Mouse (Mus musculus) layer of hippocampus, postnatal 14 days (tissue): ENCODE data around the gene Dapk1. TPM values are rescaled to one million over a fixed set of nuclear protein-coding genes. Genes with fewer than 3 reads are reported as not detected.

Experiments
- DNase-seq, 2 experiments: peaks; one replicate each; pipeline ENCODE4 v3.0.0; 2021 to 2022; ENCODE audit warnings: low spot score in 2 of 2, mixed read lengths in 1 of 2
- total RNA-seq, 2 experiments: library from RNA; stranded (reverse); gene quantifications; 2 replicates each; pipeline ENCODE4 v1.2.3; 2021

The Dapk1 gene
- total RNA-seq, 2 experiments from 2014 or later: 87.4 to 91.0 TPM

GRCm38 (mm10) chr13:60687891-60688290 is 86.1 kb downstream of the Dapk1 start:
- no peak for DNase-seq

GRCm38 (mm10) chr13:60690921-60691320 is 89.2 kb downstream of the Dapk1 start:
- no peak for DNase-seq

- no peak for DNase-seq
These were observed 90.2 kb downstream of the Dapk1 start for GRCm38 (mm10) chr13:60691940-60692339.

GRCm38 (mm10) chr13:60695186-60695980 is 93.6 kb downstream of the Dapk1 start:
- no peak for DNase-seq

GRCm38 (mm10) chr13:60696323-60696722 is 94.6 kb downstream of the Dapk1 start:
- no peak for DNase-seq

GRCm38 (mm10) chr13:60696741-60697140 is 95.0 kb downstream of the Dapk1 start:
- peak in 1 of 2 experiments; percentile 75 for DNase-seq

GRCm38 (mm10) chr13:60698021-60698420 is 96.3 kb downstream of the Dapk1 start:
- DNase-seq: no peak

- DNase-seq: no peak
These were observed 100.0 kb downstream of the Dapk1 start for GRCm38 (mm10) chr13:60701671-60702171.

- DNase-seq: peak in 1 of 2 experiments; percentile 73
These were observed 106.1 kb downstream of the Dapk1 start for GRCm38 (mm10) chr13:60707541-60708468.

- no peak for DNase-seq
These were observed 107.4 kb downstream of the Dapk1 start for GRCm38 (mm10) chr13:60709136-60709535.

- DNase-seq: no peak
These were observed 109.2 kb downstream of the Dapk1 start for GRCm38 (mm10) chr13:60710963-60711362.

- no peak for DNase-seq
These were observed 111.8 kb downstream of the Dapk1 start for GRCm38 (mm10) chr13:60713537-60713936.

GRCm38 (mm10) chr13:60716107-60716506 is 114.4 kb downstream of the Dapk1 start:
- DNase-seq: no peak

GRCm38 (mm10) chr13:60717421-60717820 is 115.7 kb downstream of the Dapk1 start:
- no peak for DNase-seq

- no peak for DNase-seq
These were observed 117.8 kb downstream of the Dapk1 start for GRCm38 (mm10) chr13:60719581-60719980.

- no peak for DNase-seq
These were observed 121.0 kb downstream of the Dapk1 start for GRCm38 (mm10) chr13:60722763-60723162.

GRCm38 (mm10) chr13:60728276-60729054 is 126.7 kb downstream of the Dapk1 start:
- no peak for DNase-seq

- DNase-seq: no peak
These were observed 127.3 kb downstream of the Dapk1 start for GRCm38 (mm10) chr13:60729055-60729402.

GRCm38 (mm10) chr13:60730587-60730986 is 128.8 kb downstream of the Dapk1 start:
- DNase-seq: no peak

- DNase-seq: no peak
These were observed 129.3 kb downstream of the Dapk1 start for GRCm38 (mm10) chr13:60731001-60731400.

- DNase-seq: no peak
These were observed 133.6 kb downstream of the Dapk1 start for GRCm38 (mm10) chr13:60735306-60735705.
